Mouse (Mus musculus) C2C12 (cell line): ENCODE measurements around the gene Lyzl4. TPM values are rescaled to one million over a fixed set of nuclear protein-coding genes. Genes with fewer than 3 reads are reported as not detected.

ENCODE experiments used
- H3K27me3 ChIP-seq: one replicate; pipeline ENCODE4 v1.6.1; 2011; ENCODE audit not compliant: control insufficient read depth, insufficient read depth, insufficient read length
- H3K36me3 ChIP-seq: one replicate; pipeline ENCODE4 v1.6.1; 2011; ENCODE audit not compliant: control insufficient read depth, insufficient read depth
- H3K4me3 ChIP-seq: one replicate; pipeline ENCODE4 v1.5.1; 2011; ENCODE audit warnings: mild to moderate bottlenecking, control low read depth; ENCODE audit not compliant: poor library complexity, insufficient read depth, severe bottlenecking
- H3K79me2 ChIP-seq: one replicate; pipeline ENCODE4 v1.6.1; 2011; ENCODE audit not compliant: control insufficient read depth, insufficient read depth
- H3K79me3 ChIP-seq: one replicate; pipeline ENCODE4 v1.6.1; 2011; ENCODE audit warnings: low read depth, control low read depth
- H3ac ChIP-seq: one replicate; pipeline ENCODE3; 2011; ENCODE audit warnings: low read depth; ENCODE audit not compliant: control insufficient read depth, insufficient read length
- CEBPB ChIP-seq: IDR thresholded peaks from one replicate; pipeline ENCODE4 v1.6.1; 2011; ENCODE audit warnings: low read depth, mild to moderate bottlenecking, control low read depth, moderate library complexity
- CTCF ChIP-seq: IDR thresholded peaks from one replicate; pipeline ENCODE4 v1.5.1; 2011; ENCODE audit not compliant: control insufficient read depth, insufficient read depth, insufficient read length
- FOSL1 ChIP-seq: IDR thresholded peaks from one replicate; pipeline ENCODE4 v1.8.0; 2011; ENCODE audit warnings: mild to moderate bottlenecking, low read length; ENCODE audit not compliant: poor library complexity, insufficient read depth, severe bottlenecking
- MAX ChIP-seq: IDR thresholded peaks from one replicate; pipeline ENCODE4 v1.6.1; 2011; ENCODE audit warnings: mild to moderate bottlenecking, control low read depth
- MYOD1 ChIP-seq: IDR thresholded peaks from one replicate; pipeline ENCODE4 v1.6.1; 2011; ENCODE audit warnings: low read depth; ENCODE audit not compliant: control insufficient read depth, insufficient read length
- MYOG ChIP-seq: IDR thresholded peaks from one replicate; pipeline ENCODE4 v1.6.1; 2011; ENCODE audit not compliant: control insufficient read depth, insufficient read length; ENCODE audit errors: extremely low read depth
- USF1 ChIP-seq: IDR thresholded peaks from one replicate; pipeline ENCODE4 v1.6.1; 2011; ENCODE audit warnings: low read depth, mild to moderate bottlenecking, control low read depth, moderate library complexity
- polyA plus RNA-seq: library from polyadenylated mRNA; unstranded; fragments of >200 nt; fragmentation: generic; extraction: Trizol; gene quantifications from one replicate; pipeline ENCODE4 v1.2.1, GENCODE M21; 2012; ENCODE audit warnings: missing spikeins

Lyzl4 gene
- polyA plus RNA-seq, 1 experiment = not detected

DNA sequence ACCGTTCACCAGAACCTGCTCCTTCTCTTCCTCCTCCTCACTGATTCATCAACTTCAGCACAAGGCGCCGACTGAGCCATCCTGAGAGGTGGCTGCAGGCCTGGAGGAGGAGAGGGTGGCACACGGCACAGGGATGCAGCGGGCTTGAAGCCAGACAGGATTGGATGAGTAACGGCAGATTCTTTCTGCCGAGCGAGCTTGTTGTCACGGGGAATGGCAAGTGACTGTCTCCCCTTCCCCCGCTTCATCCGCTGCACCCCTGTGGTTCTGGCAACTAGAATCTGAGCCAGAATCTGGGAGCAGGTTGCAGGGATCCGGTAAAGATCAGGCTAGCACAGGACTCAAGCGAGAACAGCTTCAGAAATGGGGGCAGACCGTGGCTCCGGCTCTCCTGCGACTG, 2.1 kb downstream of the Lyzl4 start:
- Histone ChIP-seq H3K79me3 (no peaks in the 10 kb centered on the region), H3ac (no peak overlapping the region), H3K79me2 (no peaks in the 10 kb centered on the region), H3K36me3 (no peaks in the 10 kb centered on the region), H3K27me3 (peaks cover 68% of the 10 kb centered on the region), H3K4me3 (no peak overlapping the region)
- TF ChIP-seq USF1 = no peak
- TF ChIP-seq CEBPB = no peak
- no peak for TF ChIP-seq CTCF
- TF ChIP-seq MYOG = no peak

DNA sequence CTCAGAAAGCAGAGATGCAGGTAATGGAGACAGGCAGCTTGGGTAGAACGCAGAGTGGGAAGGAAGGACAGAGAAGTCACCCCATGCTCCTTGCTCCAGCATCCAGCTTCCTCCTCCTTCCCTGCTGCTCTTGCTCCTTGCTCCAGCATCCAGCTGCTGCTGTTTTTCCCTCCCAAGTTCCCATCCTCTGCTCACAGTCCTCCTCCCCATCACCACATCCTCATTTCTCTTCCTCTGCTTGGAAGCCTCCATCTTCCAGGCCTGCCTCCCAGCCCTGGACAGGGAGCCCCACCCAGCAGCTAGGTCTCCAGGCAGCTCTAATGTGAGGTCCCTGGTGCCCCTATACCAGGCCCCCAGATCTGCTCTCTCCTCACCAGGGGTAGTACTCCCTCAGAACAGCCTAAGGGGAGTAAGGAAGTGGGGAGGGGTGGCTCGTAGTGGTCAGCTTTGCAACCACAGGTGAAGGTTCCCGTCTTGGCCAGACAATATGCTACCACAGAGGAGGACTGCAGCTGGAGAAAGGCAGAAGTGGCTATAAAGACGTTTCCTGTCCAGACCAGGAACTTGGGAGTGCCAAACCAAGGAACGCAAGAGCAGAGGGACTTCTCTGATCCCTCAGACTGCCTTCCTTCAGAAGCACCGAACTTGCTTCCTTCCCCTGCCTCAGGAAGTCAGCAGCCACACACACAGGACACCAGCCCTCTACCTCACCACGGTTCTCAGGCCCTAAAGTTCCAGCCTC, 5.9 kb downstream of the Lyzl4 start:
- TF ChIP-seq MYOD1 = no peak
- no peak for TF ChIP-seq MAX
- no peak for TF ChIP-seq CEBPB
- TF ChIP-seq USF1 = no peak
- no peak for TF ChIP-seq MYOG
- TF ChIP-seq FOSL1 = no peak
- TF ChIP-seq CTCF = no peak
- H3K36me3 ChIP-seq = no peaks in the 10 kb centered on the region
- H3K79me3 ChIP-seq = no peaks in the 10 kb centered on the region
- H3K4me3 ChIP-seq = no peak overlapping the region
- H3K79me2 ChIP-seq = no peaks in the 10 kb centered on the region
- peaks cover 56% of the 10 kb centered on the region for H3K27me3 ChIP-seq
- no peak overlapping the region for H3ac ChIP-seq

DNA sequence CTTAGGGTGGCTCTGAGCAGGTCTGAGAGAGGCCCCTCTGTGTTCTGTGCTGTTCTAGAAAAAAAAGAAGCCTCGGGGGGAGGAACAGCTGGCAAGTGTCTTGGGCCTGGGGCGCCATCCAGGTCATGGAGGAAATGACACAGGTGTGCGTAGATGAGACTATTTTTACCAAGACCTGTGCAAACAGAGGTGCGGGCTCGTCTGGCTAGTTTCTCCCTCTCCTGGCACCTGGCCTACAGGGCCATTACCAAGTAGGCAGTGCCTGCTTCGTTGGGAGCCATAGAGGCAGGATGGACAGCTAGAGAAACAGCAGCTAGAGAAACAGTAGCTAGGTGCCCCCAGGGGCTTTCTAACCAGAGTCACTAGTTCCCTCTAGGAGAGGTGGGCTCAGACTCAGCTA, 8.6 kb downstream of the Lyzl4 start:
- Histone ChIP-seq H3K79me2 (no peaks in the 10 kb centered on the region), H3K79me3 (no peaks in the 10 kb centered on the region), H3K36me3 (no peaks in the 10 kb centered on the region), H3K4me3 (no peak overlapping the region), H3K27me3 (peaks cover 35% of the 10 kb centered on the region), H3ac (no peak overlapping the region)
- no peak for TF ChIP-seq CTCF
- TF ChIP-seq USF1 = no peak
- TF ChIP-seq FOSL1 = no peak

- H3K27me3 ChIP-seq = peaks cover 35% of the 10 kb centered on the region
Measured at GRCm38 (mm10) chr9:121632891-121633290, 9.0 kb downstream of the Lyzl4 start.

GRCm38 (mm10) chr9:121631946-121632345, 9.9 kb downstream of the Lyzl4 start:
- Histone ChIP-seq H3ac (no peak overlapping the region), H3K27me3 (peaks cover 34% of the 10 kb centered on the region), H3K79me3 (no peaks in the 10 kb centered on the region), H3K4me3 (no peak overlapping the region), H3K79me2 (no peaks in the 10 kb centered on the region), H3K36me3 (no peaks in the 10 kb centered on the region)
- TF ChIP-seq CEBPB = no peak
- no peak for TF ChIP-seq MAX
- TF ChIP-seq CTCF = no peak

More at GRCm38 (mm10) chr9:121632891-121633290, 9.0 kb downstream of the Lyzl4 start:
- Histone ChIP-seq H3ac (no peak overlapping the region), H3K79me2 (no peaks in the 10 kb centered on the region), H3K79me3 (no peaks in the 10 kb centered on the region), H3K36me3 (no peaks in the 10 kb centered on the region), H3K4me3 (no peak overlapping the region)
- no peak for TF ChIP-seq MAX
- TF ChIP-seq MYOD1 = no peak
- TF ChIP-seq CTCF = no peak
- no peak for TF ChIP-seq FOSL1
- TF ChIP-seq MYOG = no peak
- no peak for TF ChIP-seq CEBPB
- TF ChIP-seq USF1 = no peak

- peaks cover 21% of the 10 kb centered on the region for H3K27me3 ChIP-seq
- H3K79me2 ChIP-seq = no peaks in the 10 kb centered on the region
- TF ChIP-seq CEBPB = no peak
- no peaks in the 10 kb centered on the region for H3K79me3 ChIP-seq
- no peak overlapping the region for H3K4me3 ChIP-seq
- H3K36me3 ChIP-seq = no peaks in the 10 kb centered on the region
- no peak overlapping the region for H3ac ChIP-seq
Measured at GRCm38 (mm10) chr9:121630627-121631026, 11.3 kb downstream of the Lyzl4 start.
